In genomic region chrY:90738841-90739530, GRCm38 (mm10) we compare ENCODE assay signal across 9 mouse cellular contexts. TPM values are rescaled to one million over a fixed set of nuclear protein-coding genes. Genes with fewer than 3 reads are reported as not detected.
DNase-seq lines count a peak whose midpoint lies in the region; ATAC-seq lines count a peak whose summit lies in the region.
"Not testable (repeated sequence)": the region's sequence is repeated elsewhere in the genome, so short reads cannot be mapped to it uniquely, and the experiment has no call there.
"Had no signal": no experiment of that assay in that cellular context is flagged by ENCODE, and none has a peak within 500 bp of the region (broad histone marks: within the 10 kb centered on the region; RNA-seq: fewer than 3 reads in every experiment).

No protein-coding gene starts in this region.

- peak; percentile 79 for DNase-seq in NIH3T3 (ENCODE audit: low read depth)
- DNase-seq in cerebellum, postnatal 4 days (ENCODE audit: low spot score in 2 of 2), result peak; percentile 46 to 68
- peak; percentile 37 to 42 for DNase-seq in frontal cortex, postnatal 14 days (ENCODE audit: low spot score in 2 of 2)
- DNase-seq in hindbrain, embryonic 11.5 days (ENCODE audit: low spot score), result peak; percentile 62
- DNase-seq in layer of hippocampus, adult 9-11 months, result peak; percentile 52
- peak; percentile 66 to 67 for DNase-seq in lung, postnatal 4 days
- DNase-seq in right cerebral cortex, adult 2 months (ENCODE audit: low spot score in 2 of 2), result peak; percentile 10 to 26
- peak; percentile 46 for DNase-seq in urinary bladder, postnatal 14 days (ENCODE audit: low spot score)

- H3K4me3 ChIP-seq in hindbrain, embryonic 11.5 days (ENCODE audit: low read depth, low read length), result not testable (repeated sequence)

- peak; percentile 33 for ATAC-seq in hindbrain, embryonic 11.5 days (ENCODE audit: low FRiP score)

- H3K27me3 ChIP-seq in hindbrain, embryonic 11.5 days (ENCODE audit: control insufficient read depth, insufficient read depth, low read length), result not testable (repeated sequence)

- not testable (repeated sequence) for H3K4me2 ChIP-seq in hindbrain, embryonic 11.5 days (replicated peaks; ENCODE audit: low read depth, low read length)

- H3K4me1 ChIP-seq in hindbrain, embryonic 11.5 days (replicated peaks; ENCODE audit: control insufficient read depth, insufficient read depth, low read length), result not testable (repeated sequence)

- peaks cover 22% of the 10 kb centered on the region for H3K36me3 ChIP-seq in hindbrain, embryonic 11.5 days (ENCODE audit: control insufficient read depth, insufficient read depth, low read length)

- not testable (repeated sequence) for H3K9ac ChIP-seq in hindbrain, embryonic 11.5 days (ENCODE audit: low read depth, low read length)

- peaks cover 35% of the 10 kb centered on the region for H3K9me3 ChIP-seq in hindbrain, embryonic 11.5 days (ENCODE audit: control insufficient read depth, low read length)

- H3K27ac ChIP-seq in hindbrain, embryonic 11.5 days (ENCODE audit: low read depth, low read length), result not testable (repeated sequence)

- 76% methylated on average over 28 of the region's 28 CpGs for WGBS in hindbrain, embryonic 11.5 days

RNA-seq across cellular contexts. Expression of gene Gm21860, which starts 15.6 kb away (rescaled TPM):
- not detected in 2 replicates for polyA plus RNA-seq in hindbrain, embryonic 11.5 days (2014; fragmentation: Nextera tagmentation; extraction: Ambion mirVana)
- polyA plus RNA-seq: cortical plate, adult 2 months had no signal

RNA-seq across cellular contexts. Expression of gene Gm47283, which starts 45.6 kb away (rescaled TPM):
- polyA plus RNA-seq in hindbrain, embryonic 11.5 days (2014; fragmentation: Nextera tagmentation; extraction: Ambion mirVana), result not detected in 2 replicates
- polyA plus RNA-seq: cortical plate, adult 2 months had no signal

Comparison
In these comparisons a context has a peak if more than half of its experiments do, and no peak if none do; other contexts are left out.
1. DNase-seq: peak in every context shown above with its lines; median percentile 79 in NIH3T3; 66 in lung, postnatal 4 days; 62 in hindbrain, embryonic 11.5 days; 57 in cerebellum, postnatal 4 days; 52 in layer of hippocampus, adult 9-11 months; 46 in urinary bladder, postnatal 14 days; 40 in frontal cortex, postnatal 14 days; 18 in right cerebral cortex, adult 2 months.